Mouse (Mus musculus): ENCODE measurements around the gene Gm21915.

DNA sequence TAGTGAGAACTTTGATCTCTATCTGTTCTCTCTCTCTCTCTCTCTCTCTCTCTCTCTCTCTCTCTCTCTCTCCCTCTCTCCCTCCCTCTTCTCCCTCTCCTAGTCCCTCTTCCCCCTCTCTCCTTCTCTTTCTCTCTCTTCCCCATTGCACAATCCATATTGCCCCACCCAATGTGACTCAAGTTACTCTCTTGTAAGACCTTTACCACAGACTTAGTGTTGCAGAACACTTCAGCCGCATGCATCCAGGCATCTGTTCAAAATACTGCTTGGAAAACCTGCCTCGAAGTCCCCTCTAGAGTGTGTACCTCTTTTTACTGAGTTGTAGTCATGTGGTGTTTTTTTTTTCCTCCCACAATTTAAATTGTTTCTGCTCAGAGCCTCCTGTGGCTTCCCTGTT is 29.1 kb upstream of the Gm21915 start:
- no peak for TF ChIP-seq POLR2A (IDR thresholded peaks at IDR 0.05; ENCODE audit: extremely low read depth, insufficient read depth, low read length)
- TF ChIP-seq CTCF (IDR thresholded peaks at IDR 0.05; ENCODE audit: extremely low read depth, insufficient read depth, low read length): no peak
